Mouse (Mus musculus) cerebellum, adult 11 months (tissue): ENCODE data around the gene Gm5580.
"Not testable (repeated sequence)": the region's sequence is repeated elsewhere in the genome, so short reads cannot be mapped to it uniquely, and the experiment has no call there.

Experiments
- DNase-seq: peaks from one replicate; pipeline ENCODE4 v3.0.0; 2022

Gm5580 gene

GRCm38 (mm10) chr6:116550841-116551240, at the start of gene Gm5580:
Gm5580 (plus strand) TSS chr6:116551141.
- not testable (repeated sequence) for DNase-seq

DNA sequence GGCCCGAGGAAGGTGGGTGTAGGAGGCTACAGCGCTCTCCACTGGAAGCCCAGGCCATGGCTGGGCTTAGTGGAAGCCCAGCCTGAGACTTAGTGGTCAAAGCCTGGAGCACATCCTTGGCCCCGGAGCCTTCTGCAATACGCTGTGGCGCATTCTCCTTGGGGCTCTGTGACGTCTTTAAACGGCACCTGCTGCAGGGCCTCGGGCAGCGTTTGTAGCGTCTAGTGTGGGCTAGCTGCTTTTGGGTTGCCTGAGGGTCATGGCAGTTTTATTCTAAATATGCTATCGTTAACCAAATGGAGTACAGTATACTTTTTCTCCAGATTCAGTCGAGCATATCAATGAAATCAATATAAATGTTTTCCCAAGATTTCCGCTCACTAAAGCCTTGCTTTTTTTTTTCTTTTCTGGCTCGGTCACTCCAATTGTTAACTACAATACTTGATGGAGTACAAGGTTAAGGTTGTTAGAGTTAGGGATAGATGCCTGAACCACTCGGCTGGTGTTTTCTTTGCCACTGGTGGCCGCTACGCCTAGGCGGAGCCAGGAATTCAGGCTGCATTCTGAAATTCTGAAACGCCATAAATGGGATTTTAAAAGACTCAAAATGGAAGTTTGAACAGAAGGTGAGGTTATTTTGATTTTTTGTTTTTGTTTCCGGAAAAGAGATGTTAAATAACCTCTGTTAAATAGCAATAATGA, 44.5 kb upstream of the Gm5580 start, which contains the start of gene Olfr212:
Gene Olfr212, plus strand, starts transcription at position 215 of the 702 bp plus-strand sequence.
- not testable (repeated sequence) for DNase-seq

DNA sequence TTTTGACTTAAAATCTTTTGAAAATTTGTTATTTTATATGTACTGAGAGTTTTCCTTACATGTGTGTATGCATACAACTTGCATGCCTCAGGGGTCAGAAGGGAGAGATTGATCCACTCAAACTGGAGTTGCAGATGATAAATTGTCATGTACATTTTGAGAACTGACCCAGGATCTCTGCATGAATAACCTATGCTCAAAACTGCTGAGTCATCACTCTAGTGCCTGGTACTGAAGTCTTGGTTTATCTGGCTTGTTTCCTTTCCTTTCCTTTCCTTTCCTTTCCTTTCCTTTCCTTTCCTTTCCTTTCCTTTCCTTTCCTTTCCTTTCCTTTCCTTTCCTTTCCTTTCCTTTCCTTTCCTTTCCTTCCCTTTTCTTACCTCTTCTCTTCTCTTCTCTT, 36.1 kb upstream of the Gm5580 start:
- no peak for DNase-seq

DNA sequence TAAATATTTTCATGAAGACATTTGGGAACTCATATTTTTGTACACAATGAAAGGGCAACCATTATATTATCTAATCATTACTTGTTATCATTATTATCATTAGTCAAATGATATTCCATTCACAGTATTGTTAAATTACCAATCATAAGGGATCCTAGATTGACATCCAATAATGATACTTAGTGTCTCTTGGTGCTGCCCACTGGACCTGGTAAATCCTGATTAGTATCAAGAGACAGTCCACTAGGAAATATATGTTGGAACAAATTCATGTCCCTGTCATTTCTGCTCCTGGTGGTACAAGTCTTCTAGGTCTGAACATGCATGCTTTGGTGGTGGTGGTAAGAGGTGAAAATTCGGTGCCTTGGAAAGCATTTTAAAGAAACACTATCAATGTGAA, 12.8 kb upstream of the Gm5580 start, which contains the start of gene Olfr213:
Gene Olfr213, plus strand, starts transcription at position 301 of the 400 bp plus-strand sequence.
- no peak for DNase-seq

DNA sequence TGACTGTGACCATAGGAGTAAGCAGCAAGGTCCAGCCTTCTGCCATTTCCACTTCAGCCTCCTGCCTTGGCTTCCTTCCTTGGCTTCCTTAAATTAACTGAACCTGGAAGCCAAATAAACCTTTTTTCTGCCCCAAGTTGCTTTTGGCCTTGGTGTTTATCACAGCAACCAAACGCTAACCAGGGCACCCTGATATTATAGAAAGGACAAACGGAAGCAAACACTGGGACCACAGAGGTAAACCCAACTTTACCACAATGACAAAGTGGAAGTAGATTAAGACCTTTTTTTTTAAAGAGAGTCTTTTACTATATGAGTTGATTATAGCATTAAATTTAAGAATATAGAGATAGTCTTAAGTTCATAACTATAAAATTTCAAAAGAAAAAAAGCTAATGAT, 8.4 kb upstream of the Gm5580 start:
- no peak for DNase-seq

DNA sequence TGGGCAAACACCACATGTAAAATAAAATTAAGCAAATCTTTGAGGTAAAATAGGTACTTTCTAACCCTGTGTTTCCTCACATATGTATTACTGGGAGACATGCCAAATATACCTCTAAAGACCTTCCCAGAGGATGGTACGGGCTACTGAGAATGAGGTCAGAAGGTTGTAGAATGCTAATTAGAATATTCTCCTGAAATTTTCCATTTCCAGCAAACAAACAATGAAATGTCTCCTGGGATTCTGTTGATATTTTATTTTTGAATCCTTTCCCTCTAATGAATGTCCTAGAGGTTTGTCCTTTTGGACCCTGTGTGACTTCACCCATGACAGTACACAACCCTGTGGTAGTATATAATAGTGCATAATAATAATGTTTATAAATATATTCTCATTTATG, 3.0 kb downstream of the Gm5580 start, which contains the start of gene Olfr214:
Gene Olfr214, plus strand, starts transcription at position 301 of the 400 bp plus-strand sequence.
- no peak for DNase-seq

DNA sequence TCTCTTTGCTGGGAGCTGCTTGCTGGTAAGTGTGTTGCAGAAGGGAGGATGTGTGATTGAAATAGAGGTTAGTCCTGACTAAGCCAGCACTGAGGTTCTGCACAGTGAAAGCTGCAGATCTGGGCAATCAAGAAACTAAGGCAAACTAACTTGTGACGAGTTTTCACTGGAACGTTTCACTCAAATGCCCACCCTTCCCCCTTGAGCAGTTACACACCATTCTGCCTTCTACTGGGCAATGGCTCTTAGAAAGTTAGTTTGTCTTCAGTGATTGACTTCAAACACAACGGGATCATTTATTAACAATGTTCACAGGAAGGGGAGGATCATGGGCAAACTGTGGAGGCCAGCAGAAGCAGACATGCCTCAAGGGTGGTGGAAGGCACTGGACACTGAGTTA, 4.0 kb downstream of the Gm5580 start:
- DNase-seq, result no peak

GRCm38 (mm10) chr6:116569834-116570233, 18.9 kb downstream of the Gm5580 start:
- DNase-seq, result peak; percentile 18

DNA sequence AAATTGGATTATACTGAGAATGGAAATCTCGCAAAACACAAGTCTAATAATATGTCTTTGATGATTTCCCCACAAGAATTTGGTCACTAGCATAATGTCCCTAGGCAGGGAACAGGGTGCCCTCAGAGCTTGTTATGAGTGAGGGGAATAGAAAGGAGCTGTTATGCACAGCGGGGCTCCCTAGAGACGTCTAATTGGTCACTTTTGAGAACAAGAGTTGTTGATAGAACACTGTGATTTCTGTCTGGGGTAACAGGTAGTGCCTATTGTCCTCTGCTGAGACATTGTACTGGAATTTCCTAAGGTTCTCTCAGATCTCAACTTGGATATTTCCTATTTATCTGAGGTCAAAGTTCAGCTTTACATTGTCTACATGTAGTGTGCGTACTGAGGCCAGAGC, 33.2 kb downstream of the Gm5580 start, which contains the start of gene Olfr215:
Gene Olfr215, minus strand, starts transcription at position 101 of the 400 bp plus-strand sequence.
- DNase-seq, result no peak

GRCm38 (mm10) chr6:116600969-116601368, 50.0 kb downstream of the Gm5580 start:
- not testable (repeated sequence) for DNase-seq
